Mouse (Mus musculus) embryonic facial prominence, embryonic 11.5 days (tissue): ENCODE results near the gene Atp5j. TPM values are rescaled to one million over a fixed set of nuclear protein-coding genes. Genes with fewer than 3 reads are reported as not detected.
A peak's percentile ranks its signal among the peaks of the same experiment; 100 is the strongest.

Experiments
- ATAC-seq: fragments of 200-750 bp; cut with Nextera tagmentation; replicated peaks from 2 replicates; pipeline ENCODE4 v1.8.0; 2017; ENCODE audit warnings: low read depth; ENCODE audit not compliant: insufficient number of reproducible peaks, low FRiP score, low TSS enrichment
- DNase-seq: peaks from one replicate; pipeline ENCODE4 v3.0.0-alpha.2; 2015; ENCODE audit warnings: low spot score
- H3K27ac ChIP-seq: fragments of 300-500 bp; sonication (generic); replicated peaks from 2 replicates; pipeline ENCODE4 v1.5.1; 2014; ENCODE audit warnings: mild to moderate bottlenecking, low read depth, low read length, control low read depth
- H3K27me3 ChIP-seq: fragments of 300-500 bp; sonication (generic); 2 replicates; pipeline ENCODE4 v1.6.1; 2014; ENCODE audit warnings: mild to moderate bottlenecking, low read length, moderate library complexity, mixed read lengths; ENCODE audit not compliant: control insufficient read depth, insufficient read depth
- H3K36me3 ChIP-seq: fragments of 300-500 bp; sonication (generic); replicated peaks from 2 replicates; pipeline ENCODE4 v1.6.1; 2014; ENCODE audit warnings: low read depth, mild to moderate bottlenecking, low read length, moderate library complexity, mixed read lengths; ENCODE audit not compliant: control insufficient read depth, insufficient read depth
- H3K4me1 ChIP-seq: fragments of 300-500 bp; sonication (generic); 2 replicates; pipeline ENCODE4 v1.6.1; 2014; ENCODE audit warnings: low read length, mixed read lengths; ENCODE audit not compliant: control insufficient read depth, insufficient read depth
- H3K4me2 ChIP-seq: fragments of 300-500 bp; sonication (generic); 2 replicates; pipeline ENCODE4 v1.6.1; 2014; ENCODE audit warnings: low read depth, mild to moderate bottlenecking, control low read depth, low read length, moderate library complexity
- H3K4me3 ChIP-seq: fragments of 300-500 bp; sonication (generic); 2 replicates; pipeline ENCODE4 v1.5.1; 2014; ENCODE audit warnings: low read depth, low read length, control low read depth
- H3K9ac ChIP-seq: fragments of 300-500 bp; sonication (generic); replicated peaks from 2 replicates; pipeline ENCODE4 v1.6.1; 2014; ENCODE audit warnings: mild to moderate bottlenecking, control low read depth, low read length
- H3K9me3 ChIP-seq: fragments of 300-500 bp; sonication (generic); replicated peaks from 2 replicates; pipeline ENCODE4 v1.6.1; 2016; ENCODE audit warnings: mild to moderate bottlenecking, low read length, inconsistent platforms, mixed read lengths; ENCODE audit not compliant: control insufficient read depth
- WGBS: fragments of 180-500 bp; shearing (Covaris S2); extraction: QIAGEN DNeasy Blood & Tissue Kit; methylation state at CpG from one replicate; pipeline ENCODE4 v1.1.7; 2014; 5-methylcytosine and 5-hydroxymethylcytosine counted together
- polyA plus RNA-seq: library from polyadenylated mRNA; unstranded; fragments of >200 nt; fragmentation: Nextera tagmentation; extraction: Ambion mirVana; gene quantifications from 2 replicates; pipeline ENCODE4 v1.2.1, GENCODE M21; 2014

The Atp5j gene
- polyA plus RNA-seq = 830 and 859 TPM in 2 replicates

GRCm38 (mm10) chr16:84835441-84835822 is at the start of gene Atp5j:
Atp5j (minus strand) TSS chr16:84835625.
- Histone ChIP-seq H3K4me1 (no peaks in the 10 kb centered on the region), H3K9ac (peak within 1 kb of the TSS; percentile 99), H3K27me3 (no peaks in the 10 kb centered on the region), H3K4me2 (peak within 1 kb of the TSS; percentile 71), H3K27ac (peak within 1 kb of the TSS; percentile 98), H3K9me3 (no peaks in the 10 kb centered on the region), H3K36me3 (0 out of 2 replicates have a peak, but pooled peaks cover 2% of the 10 kb centered on the region), H3K4me3 (peak within 1 kb of the TSS; percentile 90)
- peak; percentile 31 for ATAC-seq
- whole genome bisulfite sequencing = 0% methylated on average over 41 of the region's 57 CpGs
- peak; percentile 82 for DNase-seq

DNA sequence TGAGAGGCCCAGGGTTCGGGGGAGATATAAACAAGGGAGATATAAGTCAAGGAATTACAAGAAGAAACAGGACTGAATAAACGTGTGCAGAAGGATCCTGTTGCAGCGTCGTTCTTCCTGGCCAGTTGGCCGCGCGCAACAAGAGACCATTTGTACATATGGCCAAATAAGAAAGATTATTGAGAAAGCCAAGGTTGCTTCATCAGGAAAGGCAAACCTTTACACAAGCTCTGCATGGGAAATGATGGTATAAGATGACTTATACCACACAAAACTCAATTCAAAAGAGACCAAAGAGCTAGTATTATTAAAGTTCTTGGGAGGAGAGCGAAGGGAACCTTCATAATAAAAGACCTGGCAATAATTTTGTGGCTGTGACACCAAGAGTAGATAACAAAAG is 49.1 kb upstream of the Atp5j start:
- Histone ChIP-seq H3K36me3 (no peaks in the 10 kb centered on the region), H3K4me2 (no peak overlapping the region), H3K9ac (no peak overlapping the region), H3K9me3 (no peaks in the 10 kb centered on the region), H3K27me3 (no peaks in the 10 kb centered on the region), H3K4me1 (no peaks in the 10 kb centered on the region), H3K4me3 (no peak overlapping the region), H3K27ac (no peak overlapping the region)
- no peak for ATAC-seq
- 81% methylated on average over 8 of the region's 8 CpGs for WGBS
- DNase-seq = no peak

DNA sequence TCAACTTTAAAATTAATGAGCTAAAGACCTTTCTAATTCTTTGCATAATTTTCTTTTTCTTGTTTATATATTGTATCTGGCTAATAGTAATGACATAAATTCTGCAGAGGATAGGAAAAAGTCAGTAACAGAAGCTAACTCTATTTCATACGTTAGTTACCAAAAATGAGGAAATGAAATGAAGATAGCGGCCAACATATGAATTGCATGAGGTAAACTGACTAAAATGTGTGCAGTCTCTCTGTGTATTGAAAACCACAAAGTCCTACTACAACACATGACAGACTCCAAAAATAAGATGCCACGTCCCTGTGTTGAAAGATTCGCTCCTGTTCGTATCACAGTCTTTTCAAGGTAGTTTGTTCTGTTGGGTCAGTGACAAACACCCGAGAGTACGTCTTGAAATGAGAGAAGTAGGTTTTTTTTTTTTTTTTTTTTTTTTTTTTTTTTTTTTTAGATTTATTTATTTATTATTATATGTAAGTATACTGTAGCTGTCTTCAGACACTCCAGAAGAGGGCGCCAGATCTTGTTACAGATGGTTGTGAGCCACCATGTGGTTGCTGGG is 46.4 kb upstream of the Atp5j start:
- Histone ChIP-seq H3K27ac (no peak overlapping the region), H3K9me3 (no peaks in the 10 kb centered on the region), H3K4me1 (no peaks in the 10 kb centered on the region), H3K9ac (no peak overlapping the region), H3K27me3 (no peaks in the 10 kb centered on the region), H3K4me2 (no peak overlapping the region), H3K4me3 (no peak overlapping the region), H3K36me3 (no peaks in the 10 kb centered on the region)
- DNase-seq (no peak), ATAC-seq (no peak)
- WGBS = 83% methylated on average over 8 of the region's 8 CpGs

- Histone ChIP-seq H3K9ac (no peak overlapping the region), H3K36me3 (no peaks in the 10 kb centered on the region), H3K27me3 (no peaks in the 10 kb centered on the region), H3K4me2 (no peak overlapping the region), H3K4me1 (no peaks in the 10 kb centered on the region), H3K27ac (no peak overlapping the region), H3K4me3 (no peak overlapping the region), H3K9me3 (no peaks in the 10 kb centered on the region)
- whole genome bisulfite sequencing = 88% methylated on average over 9 of the region's 9 CpGs
- ATAC-seq = no peak
- DNase-seq = no peak
Measured at GRCm38 (mm10) chr16:84881168-84881567, 45.7 kb upstream of the Atp5j start.

DNA sequence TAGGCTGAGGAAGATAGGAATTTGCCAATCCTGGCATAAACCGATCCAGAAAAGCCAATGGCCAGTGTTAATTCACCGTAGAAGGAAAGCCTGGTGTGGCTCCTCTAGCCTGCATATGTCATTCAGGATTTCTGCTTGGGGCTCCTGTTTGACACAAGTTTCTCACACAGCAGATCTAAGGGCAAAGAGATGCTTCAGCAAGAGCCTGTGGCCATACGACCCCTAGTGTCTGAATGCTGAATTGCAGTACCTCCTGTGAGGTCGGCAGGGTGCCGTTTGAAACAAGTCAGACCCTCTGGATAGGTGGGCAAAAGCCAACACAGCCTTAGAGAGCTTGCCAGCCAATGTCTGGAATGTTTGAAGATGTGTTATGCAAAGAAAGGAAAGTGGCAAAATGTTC is 43.7 kb upstream of the Atp5j start:
- Histone ChIP-seq H3K27ac (no peak overlapping the region), H3K9me3 (no peaks in the 10 kb centered on the region), H3K4me2 (no peak overlapping the region), H3K9ac (no peak overlapping the region), H3K27me3 (no peaks in the 10 kb centered on the region), H3K4me1 (no peaks in the 10 kb centered on the region), H3K36me3 (no peaks in the 10 kb centered on the region), H3K4me3 (no peak overlapping the region)
- ATAC-seq = no peak
- 24% methylated on average over 5 of the region's 5 CpGs for WGBS
- peak; percentile 84 for DNase-seq

DNA sequence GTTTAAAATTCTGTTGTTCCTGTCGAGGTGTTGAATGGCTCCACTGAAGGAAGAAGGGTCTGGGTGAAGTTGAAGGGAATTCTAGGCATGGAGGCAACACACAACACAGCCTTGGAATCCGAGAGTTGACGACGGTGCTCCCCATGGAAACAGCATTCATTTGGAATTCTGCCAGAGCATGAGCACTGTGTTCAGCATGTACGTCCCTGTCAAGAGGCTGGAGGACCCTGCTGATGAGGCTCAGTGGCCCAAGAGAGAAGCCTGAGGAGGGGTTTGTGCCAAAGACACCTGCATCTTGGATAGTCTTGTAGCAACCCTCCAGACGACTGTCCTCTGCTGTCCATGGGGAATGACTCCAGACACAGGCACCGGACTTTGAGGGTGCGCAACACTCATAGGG is 40.7 kb upstream of the Atp5j start:
- no peaks in the 10 kb centered on the region for H3K36me3 ChIP-seq
- H3K9ac ChIP-seq = no peak overlapping the region
- no peak for ATAC-seq

DNA sequence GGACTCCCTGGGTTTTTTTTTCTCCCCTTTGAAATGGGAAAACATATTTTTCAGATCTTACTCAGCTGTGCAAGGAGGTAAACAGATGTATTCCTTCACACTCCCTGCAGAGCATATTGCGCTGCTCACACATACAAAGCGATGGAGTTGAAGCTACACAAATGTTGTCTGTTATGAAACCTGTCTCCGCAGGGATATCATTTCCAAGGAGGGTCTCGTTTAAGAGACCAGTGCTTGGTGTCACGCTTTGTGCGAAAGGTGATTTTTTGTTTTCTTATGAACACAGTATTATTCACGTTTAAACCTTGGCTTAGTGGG is 40.3 kb upstream of the Atp5j start:
- H3K9me3 ChIP-seq = no peaks in the 10 kb centered on the region
- H3K27ac ChIP-seq = no peak overlapping the region
- DNase-seq (no peak), ATAC-seq (no peak)
- no peak overlapping the region for H3K4me2 ChIP-seq
- H3K9ac ChIP-seq = no peak overlapping the region
- no peaks in the 10 kb centered on the region for H3K4me1 ChIP-seq
- no peak overlapping the region for H3K4me3 ChIP-seq
- 88% methylated on average over 7 of the region's 7 CpGs for WGBS
- H3K27me3 ChIP-seq = no peaks in the 10 kb centered on the region
- no peaks in the 10 kb centered on the region for H3K36me3 ChIP-seq

More for the DNA sequence above, 40.7 kb upstream of the Atp5j start:
- Histone ChIP-seq H3K4me2 (no peak overlapping the region), H3K9me3 (no peaks in the 10 kb centered on the region), H3K27me3 (no peaks in the 10 kb centered on the region), H3K27ac (no peak overlapping the region), H3K4me3 (no peak overlapping the region), H3K4me1 (no peaks in the 10 kb centered on the region)
- 71% methylated on average over 8 of the region's 8 CpGs for WGBS
- DNase-seq = peak; percentile 5

DNA sequence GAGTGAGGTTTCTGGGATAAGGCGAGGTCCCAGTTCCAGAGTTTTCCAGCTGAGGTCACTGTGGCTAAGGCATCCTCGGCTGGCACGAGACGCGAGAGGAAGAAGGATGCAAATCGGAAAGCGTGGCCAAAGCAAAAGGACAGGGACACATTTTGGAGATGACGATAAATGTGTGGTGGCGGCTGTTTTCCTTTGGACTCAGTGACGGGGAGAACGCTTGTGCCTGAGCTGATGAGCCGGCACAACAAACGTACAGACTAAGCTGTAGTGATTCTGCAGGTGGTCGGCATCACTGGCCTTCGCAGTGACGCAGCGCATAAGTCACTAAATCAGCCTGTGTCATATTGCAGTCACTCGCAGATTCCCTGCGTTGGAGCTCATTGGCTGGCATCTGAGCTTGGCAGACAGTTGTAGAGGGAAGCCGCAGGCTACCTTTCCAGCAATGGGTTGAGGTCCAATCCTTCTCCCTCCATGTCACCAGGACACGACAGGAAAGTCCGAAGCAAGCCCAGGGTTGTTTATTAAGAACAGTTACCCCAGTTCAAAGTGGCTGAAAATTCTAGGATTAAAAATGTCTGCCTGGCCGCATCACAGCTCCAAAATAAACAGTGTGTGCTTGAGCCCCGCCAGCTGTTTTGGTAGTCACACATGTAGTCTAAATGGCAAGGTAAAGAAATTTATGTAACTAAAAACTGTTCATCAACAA is 39.7 kb upstream of the Atp5j start:
- no peak for DNase-seq

More for the DNA sequence above, 39.7 kb upstream of the Atp5j start:
- no peaks in the 10 kb centered on the region for H3K27me3 ChIP-seq
- WGBS = 82% methylated on average over 24 of the region's 24 CpGs
- H3K4me2 ChIP-seq = no peak overlapping the region
- no peak for ATAC-seq
- H3K4me1 ChIP-seq = no peaks in the 10 kb centered on the region
- no peaks in the 10 kb centered on the region for H3K9me3 ChIP-seq
- H3K36me3 ChIP-seq = no peaks in the 10 kb centered on the region
- no peak overlapping the region for H3K9ac ChIP-seq
- H3K27ac ChIP-seq = no peak overlapping the region
- H3K4me3 ChIP-seq = no peak overlapping the region
